In genomic region chr13:76150483-76150882, GRCm38 (mm10) we compare ENCODE assay signal across 17 mouse cellular contexts. TPM values are rescaled to one million over a fixed set of nuclear protein-coding genes. Genes with fewer than 3 reads are reported as not detected.
DNase-seq lines count a peak whose midpoint lies in the region; ATAC-seq lines count a peak whose summit lies in the region.
"Had no signal": no experiment of that assay in that cellular context is flagged by ENCODE, and none has a peak within 500 bp of the region (broad histone marks: within the 10 kb centered on the region; RNA-seq: fewer than 3 reads in every experiment).

No protein-coding gene starts in this region.

- H3K9me3 ChIP-seq in hindbrain, embryonic 16.5 days (ENCODE audit: control insufficient read depth, low read length) = no peaks in the 10 kb centered on the region
- no peaks in the 10 kb centered on the region for H3K9me3 ChIP-seq in hindbrain, embryonic 10.5 days
- H3K9me3 ChIP-seq in neural tube, embryonic 14.5 days (ENCODE audit: control insufficient read depth, low read length) = no peaks in the 10 kb centered on the region
- H3K9me3 ChIP-seq: heart, embryonic 12.5 days; limb, embryonic 13.5 days; liver, embryonic 15.5 days; neural tube, embryonic 12.5 days had no signal

- 81% methylated on average over 5 of the region's 5 CpGs for WGBS in hindbrain, embryonic 16.5 days
- WGBS in hindbrain, embryonic 10.5 days = 92% methylated on average over 5 of the region's 5 CpGs
- 81% methylated on average over 5 of the region's 5 CpGs for WGBS in neural tube, embryonic 14.5 days

- H3K36me3 ChIP-seq in hindbrain, embryonic 16.5 days (ENCODE audit: control insufficient read depth, insufficient read depth, low read length) = peaks cover 9% of the 10 kb centered on the region
- peaks cover 65% of the 10 kb centered on the region for H3K36me3 ChIP-seq in hindbrain, embryonic 10.5 days
- peaks cover 20% of the 10 kb centered on the region; the same call in 1 of the 2 replicates for H3K36me3 ChIP-seq in neural tube, embryonic 14.5 days (ENCODE audit: control insufficient read depth, insufficient read depth, low read length)
- H3K36me3 ChIP-seq in splenic B cell, adult 2 months (ENCODE audit: control insufficient read depth, insufficient read depth, low read length, poor library complexity, severe bottlenecking) = peaks cover 6% of the 10 kb centered on the region; the same call in 1 of the 2 replicates

- no peak overlapping the region for H3K4me2 ChIP-seq in hindbrain, embryonic 16.5 days (ENCODE audit: low read length)
- H3K4me2 ChIP-seq in neural tube, embryonic 14.5 days (ENCODE audit: low read depth, low read length) = no peak overlapping the region
- H3K4me2 ChIP-seq: heart, embryonic 12.5 days; limb, embryonic 13.5 days; liver, embryonic 15.5 days; neural tube, embryonic 12.5 days had no signal

- no peak overlapping the region for H3K27ac ChIP-seq in hindbrain, embryonic 16.5 days (ENCODE audit: low read depth, low read length)
- no peak overlapping the region for H3K27ac ChIP-seq in hindbrain, embryonic 10.5 days
- no peak overlapping the region for H3K27ac ChIP-seq in neural tube, embryonic 14.5 days (ENCODE audit: low read depth, low read length)
- H3K27ac ChIP-seq: limb, embryonic 13.5 days; liver, embryonic 15.5 days; neural tube, embryonic 12.5 days had no signal

- no peak for DNase-seq in hindbrain, embryonic 10.5 days (ENCODE audit: low spot score)
- no peak for DNase-seq in neural tube, embryonic 10.5 days (ENCODE audit: extremely low spot score, low spot score)
- DNase-seq in cerebellum, adult 9-10 months = peak; percentile 34
- DNase-seq in splenic B cell, adult 2 months (ENCODE audit: low read depth, low spot score) = peak; percentile 29
- DNase-seq in gastrocnemius, adult 18-20 months (ENCODE audit: low spot score) = no peak
- no peak for DNase-seq in gastrocnemius, postnatal 10 days
- DNase-seq: adrenal gland, postnatal 10 days; gastrocnemius, postnatal 36 days; heart, postnatal 4 days; kidney, adult 8-10 months; thymus, postnatal 14 days had no signal

- H3K27me3 ChIP-seq in hindbrain, embryonic 16.5 days (replicated peaks; ENCODE audit: control insufficient read depth, insufficient read depth, low read length) = no peaks in the 10 kb centered on the region
- no peaks in the 10 kb centered on the region for H3K27me3 ChIP-seq in hindbrain, embryonic 10.5 days (ENCODE audit: insufficient read depth, poor library complexity, severe bottlenecking)
- H3K27me3 ChIP-seq in neural tube, embryonic 14.5 days (ENCODE audit: control insufficient read depth, insufficient read depth, low read length) = no peaks in the 10 kb centered on the region
- no peaks in the 10 kb centered on the region for H3K27me3 ChIP-seq in splenic B cell, adult 2 months (ENCODE audit: control insufficient read depth, insufficient read depth, low read length, poor library complexity, severe bottlenecking)
- H3K27me3 ChIP-seq: heart, embryonic 12.5 days; limb, embryonic 13.5 days; liver, embryonic 15.5 days; neural tube, embryonic 12.5 days had no signal

- H3K9ac ChIP-seq in hindbrain, embryonic 16.5 days (ENCODE audit: low read depth, low read length) = no peak overlapping the region
- H3K9ac ChIP-seq in neural tube, embryonic 14.5 days (replicated peaks; ENCODE audit: low read depth, low read length) = no peak overlapping the region
- H3K9ac ChIP-seq: heart, embryonic 12.5 days; limb, embryonic 13.5 days; liver, embryonic 15.5 days; neural tube, embryonic 12.5 days had no signal

- ATAC-seq in hindbrain, embryonic 16.5 days = peak; percentile 40; the same call in 1 of the 2 replicates
- peak; percentile 60; the same call in 1 of the 2 replicates for ATAC-seq in neural tube, embryonic 14.5 days (ENCODE audit: low read depth)

- H3K4me3 ChIP-seq in hindbrain, embryonic 16.5 days (ENCODE audit: low read length) = no peak overlapping the region
- no peak overlapping the region for H3K4me3 ChIP-seq in hindbrain, embryonic 10.5 days
- no peak overlapping the region for H3K4me3 ChIP-seq in neural tube, embryonic 14.5 days (ENCODE audit: low read depth, low read length)
- H3K4me3 ChIP-seq: heart, embryonic 12.5 days; limb, embryonic 13.5 days; liver, embryonic 15.5 days; neural tube, embryonic 12.5 days had no signal

- no peaks in the 10 kb centered on the region for H3K4me1 ChIP-seq in hindbrain, embryonic 16.5 days (ENCODE audit: control insufficient read depth, insufficient read depth, low read depth, low read length)
- no peaks in the 10 kb centered on the region for H3K4me1 ChIP-seq in hindbrain, embryonic 10.5 days (replicated peaks)
- H3K4me1 ChIP-seq in neural tube, embryonic 14.5 days (ENCODE audit: control insufficient read depth, insufficient read depth, low read length) = no peaks in the 10 kb centered on the region
- H3K4me1 ChIP-seq: heart, embryonic 12.5 days; limb, embryonic 13.5 days; liver, embryonic 15.5 days; neural tube, embryonic 12.5 days had no signal

RNA-seq across cellular contexts. Expression of gene Ttc37, which starts 51.9 kb away (rescaled TPM):
- 7.7 and 9.2 TPM in 2 replicates for polyA plus RNA-seq in hindbrain, embryonic 16.5 days (2015; fragmentation: Nextera tagmentation; extraction: Ambion mirVana)
- polyA plus RNA-seq in hindbrain, embryonic 10.5 days (2016; fragmentation: Nextera tagmentation; extraction: Ambion mirVana) = 10.7 and 12.4 TPM in 2 replicates
- 17.2 and 17.9 TPM in 2 replicates for polyA plus RNA-seq in neural tube, embryonic 14.5 days (2014; fragmentation: Nextera tagmentation; extraction: Ambion mirVana)
- 10 to 100 TPM; 12.1 to 12.8 TPM for total RNA-seq in gastrocnemius, adult 18-20 months (2021)
- total RNA-seq in gastrocnemius, postnatal 10 days (2021) = 10 to 100 TPM; 11.4 to 16.5 TPM

RNA-seq across cellular contexts. Expression of gene Arsk, which starts 52.0 kb away (rescaled TPM):
- 4.7 and 5.2 TPM in 2 replicates for polyA plus RNA-seq in hindbrain, embryonic 16.5 days (2015; fragmentation: Nextera tagmentation; extraction: Ambion mirVana)
- 4.2 and 4.9 TPM in 2 replicates for polyA plus RNA-seq in hindbrain, embryonic 10.5 days (2016; fragmentation: Nextera tagmentation; extraction: Ambion mirVana)
- polyA plus RNA-seq in neural tube, embryonic 14.5 days (2014; fragmentation: Nextera tagmentation; extraction: Ambion mirVana) = 5.4 and 6.9 TPM in 2 replicates
- 1 to 10 TPM; 3.7 to 4.8 TPM for total RNA-seq in gastrocnemius, adult 18-20 months (2021)
- total RNA-seq in gastrocnemius, postnatal 10 days (2021) = 1 to 10 TPM; 5.1 to 7.1 TPM

Comparison
In these comparisons a context has a peak if more than half of its experiments do, and no peak if none do; other contexts are left out.
1. DNase-seq: peak in cerebellum, adult 9-10 months (single experiment) and splenic B cell, adult 2 months (single experiment); none in hindbrain, embryonic 10.5 days (single experiment), neural tube, embryonic 10.5 days (single experiment), gastrocnemius, adult 18-20 months (single experiment) and gastrocnemius, postnatal 10 days (single experiment).